Mouse (Mus musculus) hindbrain, embryonic 11.5 days (tissue): ENCODE data around the gene Fosl2. TPM values are rescaled to one million over a fixed set of nuclear protein-coding genes. Genes with fewer than 3 reads are reported as not detected.

Experiments used
- ATAC-seq: fragments of 200-750 bp; cut with Nextera tagmentation; 2 replicates; pipeline ENCODE4 v1.8.0; 2017; ENCODE audit warnings: mild to moderate bottlenecking, moderate TSS enrichment, moderate library complexity; ENCODE audit not compliant: low FRiP score
- DNase-seq: peaks from one replicate; pipeline ENCODE4 v3.0.0-alpha.2; 2015; ENCODE audit warnings: low spot score
- H3K27ac ChIP-seq: fragments of 300-500 bp; sonication (generic); 2 replicates; pipeline ENCODE4 v1.5.1; 2014; ENCODE audit warnings: mild to moderate bottlenecking, low read depth, low read length
- H3K27me3 ChIP-seq: fragments of 300-500 bp; sonication (generic); 2 replicates; pipeline ENCODE4 v1.6.1; 2014; ENCODE audit warnings: mild to moderate bottlenecking, low read length, moderate library complexity, mixed read lengths; ENCODE audit not compliant: control insufficient read depth, insufficient read depth
- H3K36me3 ChIP-seq: fragments of 300-500 bp; sonication (generic); 2 replicates; pipeline ENCODE4 v1.6.1; 2014; ENCODE audit warnings: mild to moderate bottlenecking, low read length, moderate library complexity, mixed read lengths; ENCODE audit not compliant: control insufficient read depth, insufficient read depth
- H3K4me1 ChIP-seq: fragments of 300-500 bp; sonication (generic); replicated peaks from 2 replicates; pipeline ENCODE4 v1.6.1; 2014; ENCODE audit warnings: low read length, mixed read lengths; ENCODE audit not compliant: control insufficient read depth, insufficient read depth
- H3K4me2 ChIP-seq: fragments of 300-500 bp; sonication (generic); replicated peaks from 2 replicates; pipeline ENCODE4 v1.6.1; 2014; ENCODE audit warnings: mild to moderate bottlenecking, low read depth, low read length
- H3K4me3 ChIP-seq: fragments of 300-500 bp; sonication (generic); 2 replicates; pipeline ENCODE4 v1.5.1; 2014; ENCODE audit warnings: low read depth, low read length
- H3K9ac ChIP-seq: fragments of 300-500 bp; sonication (generic); 2 replicates; pipeline ENCODE4 v1.6.1; 2014; ENCODE audit warnings: low read depth, low read length
- H3K9me3 ChIP-seq: fragments of 300-500 bp; sonication (generic); 2 replicates; pipeline ENCODE4 v1.6.1; 2016; ENCODE audit warnings: low read length; ENCODE audit not compliant: control insufficient read depth
- WGBS: fragments of 180-500 bp; shearing (Covaris S2); extraction: QIAGEN DNeasy Blood & Tissue Kit; methylation state at CpG from one replicate; pipeline ENCODE4 v1.1.7; 2014; 5-methylcytosine and 5-hydroxymethylcytosine counted together
- polyA plus RNA-seq: library from polyadenylated mRNA; unstranded; fragments of >200 nt; fragmentation: Nextera tagmentation; extraction: Ambion mirVana; gene quantifications from 2 replicates; pipeline ENCODE4 v1.2.1, GENCODE M21; 2014

The Fosl2 gene
- polyA plus RNA-seq, 1 experiment from 2014 or later: 1.1 TPM

DNA sequence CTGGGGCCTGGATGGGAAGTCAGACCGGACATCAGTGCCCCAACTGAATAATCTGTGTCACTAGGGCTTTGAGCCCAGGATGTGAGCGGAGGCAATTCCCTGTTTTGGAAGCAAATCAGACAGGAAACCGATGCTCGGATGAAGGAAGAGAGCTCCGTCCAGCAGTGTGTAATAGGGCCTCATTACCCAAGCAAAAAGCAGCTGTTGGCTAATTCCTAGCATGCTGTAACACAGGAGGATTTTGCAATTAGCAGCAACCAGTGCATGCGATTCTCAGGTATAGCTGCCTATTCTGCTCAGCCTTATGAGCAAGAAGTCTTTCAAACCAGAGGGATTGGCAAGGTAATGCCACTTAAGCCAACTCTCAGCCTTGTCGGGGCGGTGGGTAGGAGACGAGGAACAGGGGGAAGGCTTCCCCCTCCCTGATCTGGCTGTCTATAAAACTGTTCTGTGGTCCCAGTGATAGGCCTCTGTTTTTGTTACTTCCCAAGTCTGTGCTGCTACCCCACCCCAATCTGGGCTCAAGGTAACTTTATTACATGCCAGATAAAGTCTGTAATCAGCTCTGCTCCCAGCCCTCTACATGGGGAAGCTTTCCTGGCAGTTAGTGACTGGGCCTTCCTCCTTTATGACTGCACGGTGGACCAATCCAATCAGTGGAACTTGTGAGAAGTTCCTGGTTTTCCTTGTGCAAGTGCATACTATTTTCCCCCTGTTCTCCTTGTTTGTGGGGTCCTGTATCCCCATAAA lies 3.0 kb downstream of the Fosl2 start:
- Histone ChIP-seq H3K4me3 (no peak overlapping the region), H3K27me3 (peaks cover 33% of the 10 kb centered on the region), H3K4me2 (no peak overlapping the region), H3K9me3 (no peaks in the 10 kb centered on the region), H3K4me1 (peaks cover 3% of the 10 kb centered on the region; the same call in 1 of the 2 replicates), H3K36me3 (no peaks in the 10 kb centered on the region), H3K27ac (no peak overlapping the region), H3K9ac (no peak overlapping the region)
- DNase-seq: no peak
- no peak for ATAC-seq
- WGBS: 77% methylated on average over 10 of the region's 10 CpGs

- no peak overlapping the region for H3K27ac ChIP-seq
- H3K27me3 ChIP-seq: peaks cover 24% of the 10 kb centered on the region
- H3K4me2 ChIP-seq: no peak overlapping the region
- no peaks in the 10 kb centered on the region for H3K9me3 ChIP-seq
- H3K9ac ChIP-seq: no peak overlapping the region
- WGBS: 48% methylated on average over 9 of the region's 9 CpGs
- DNase-seq: peak; percentile 80
- no peaks in the 10 kb centered on the region for H3K36me3 ChIP-seq
- H3K4me3 ChIP-seq: no peak overlapping the region
- peaks cover 3% of the 10 kb centered on the region; the same call in 1 of the 2 replicates for H3K4me1 ChIP-seq
- ATAC-seq: no peak
These were observed 4.0 kb downstream of the Fosl2 start for GRCm38 (mm10) chr5:32139516-32140037.

- Histone ChIP-seq H3K27me3 (peaks cover 9% of the 10 kb centered on the region), H3K9ac (no peak overlapping the region), H3K4me1 (no peaks in the 10 kb centered on the region), H3K4me2 (no peak overlapping the region), H3K36me3 (no peaks in the 10 kb centered on the region), H3K4me3 (no peak overlapping the region), H3K27ac (no peak overlapping the region), H3K9me3 (no peaks in the 10 kb centered on the region)
- 82% methylated on average over 2 of the region's 2 CpGs for WGBS
- no peak for DNase-seq
- ATAC-seq: no peak
These were observed 6.3 kb downstream of the Fosl2 start for GRCm38 (mm10) chr5:32141899-32142298.

GRCm38 (mm10) chr5:32143433-32143970 lies 7.9 kb downstream of the Fosl2 start:
- ATAC-seq: no peak
- no peak overlapping the region for H3K4me3 ChIP-seq
- H3K4me2 ChIP-seq: no peak overlapping the region
- H3K9ac ChIP-seq: no peak overlapping the region
- no peaks in the 10 kb centered on the region for H3K9me3 ChIP-seq
- no peaks in the 10 kb centered on the region for H3K36me3 ChIP-seq
- H3K4me1 ChIP-seq: no peaks in the 10 kb centered on the region
- no peaks in the 10 kb centered on the region for H3K27me3 ChIP-seq
- 70% methylated on average over 13 of the region's 13 CpGs for WGBS
- H3K27ac ChIP-seq: no peak overlapping the region
- no peak for DNase-seq

DNA sequence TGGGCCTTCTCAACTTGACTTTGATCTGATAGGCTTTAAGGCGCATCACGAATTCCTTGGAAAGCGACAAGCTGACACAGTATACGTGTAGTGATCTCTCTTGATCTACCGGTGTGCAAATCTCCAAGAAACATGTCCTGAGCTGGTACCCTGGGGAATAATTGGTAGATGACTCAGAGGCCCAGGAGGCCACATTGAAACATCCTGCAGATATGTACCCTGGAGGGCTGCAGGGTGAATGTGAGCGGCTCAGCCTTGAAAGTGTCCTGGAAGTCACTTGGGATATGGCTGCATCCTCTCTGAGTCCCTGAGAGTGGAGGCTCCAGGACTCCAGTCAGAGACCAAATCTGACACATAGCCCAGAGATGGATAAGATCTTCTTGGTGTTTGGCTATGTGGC lies 10.7 kb downstream of the Fosl2 start:
- Histone ChIP-seq H3K4me2 (no peak overlapping the region), H3K4me3 (no peak overlapping the region), H3K9ac (no peak overlapping the region), H3K9me3 (no peaks in the 10 kb centered on the region), H3K27ac (no peak overlapping the region), H3K4me1 (no peaks in the 10 kb centered on the region), H3K36me3 (no peaks in the 10 kb centered on the region), H3K27me3 (no peaks in the 10 kb centered on the region)
- no peak for DNase-seq
- 91% methylated on average over 6 of the region's 6 CpGs for WGBS
- ATAC-seq: no peak

GRCm38 (mm10) chr5:32148593-32148992 lies 13.0 kb downstream of the Fosl2 start:
- Histone ChIP-seq H3K4me2 (no peak overlapping the region), H3K9ac (no peak overlapping the region), H3K4me1 (peaks cover 10% of the 10 kb centered on the region), H3K9me3 (no peaks in the 10 kb centered on the region), H3K36me3 (no peaks in the 10 kb centered on the region), H3K27me3 (no peaks in the 10 kb centered on the region), H3K4me3 (no peak overlapping the region), H3K27ac (no peak overlapping the region)
- ATAC-seq (no peak), DNase-seq (no peak)
- 91% methylated on average over 4 of the region's 4 CpGs for WGBS

- no peaks in the 10 kb centered on the region for H3K9me3 ChIP-seq
- DNase-seq: no peak
- H3K27me3 ChIP-seq: no peaks in the 10 kb centered on the region
- H3K27ac ChIP-seq: no peak overlapping the region
- H3K4me3 ChIP-seq: no peak overlapping the region
- H3K4me2 ChIP-seq: no peak overlapping the region
- peaks cover 10% of the 10 kb centered on the region for H3K4me1 ChIP-seq
- no peak for ATAC-seq
- H3K9ac ChIP-seq: no peak overlapping the region
- no peaks in the 10 kb centered on the region for H3K36me3 ChIP-seq
- WGBS: 31% methylated on average over 4 of the region's 4 CpGs
These were observed 15.6 kb downstream of the Fosl2 start for GRCm38 (mm10) chr5:32151244-32151643.

DNA sequence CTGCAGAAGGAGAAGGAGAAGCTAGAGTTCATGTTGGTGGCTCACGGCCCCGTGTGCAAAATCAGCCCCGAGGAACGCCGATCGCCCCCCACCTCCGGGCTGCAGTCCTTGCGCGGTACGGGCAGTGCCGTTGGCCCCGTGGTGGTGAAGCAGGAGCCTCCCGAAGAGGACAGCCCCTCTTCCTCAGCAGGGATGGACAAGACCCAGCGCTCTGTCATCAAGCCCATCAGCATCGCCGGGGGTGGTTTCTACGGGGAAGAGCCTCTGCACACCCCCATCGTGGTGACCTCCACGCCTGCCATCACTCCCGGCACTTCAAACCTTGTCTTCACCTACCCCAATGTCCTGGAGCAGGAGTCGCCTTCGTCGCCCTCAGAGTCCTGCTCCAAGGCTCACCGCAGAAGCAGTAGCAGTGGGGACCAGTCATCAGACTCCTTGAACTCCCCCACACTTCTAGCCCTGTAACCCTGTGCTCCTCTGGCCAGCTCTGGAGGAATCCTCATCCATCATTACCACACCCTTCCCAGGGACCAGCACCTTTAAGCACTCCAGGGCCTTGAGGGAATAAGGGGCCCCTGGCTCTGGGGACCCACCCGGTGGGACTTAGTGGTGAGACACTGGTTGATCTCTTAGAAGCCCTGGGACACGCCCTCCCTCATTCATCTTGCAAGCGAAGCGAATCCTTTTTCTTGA lies 17.3 kb downstream of the Fosl2 start:
- Histone ChIP-seq H3K27me3 (no peaks in the 10 kb centered on the region), H3K27ac (no peak overlapping the region), H3K9me3 (no peaks in the 10 kb centered on the region), H3K36me3 (no peaks in the 10 kb centered on the region), H3K4me2 (peak overlapping the region; percentile 33), H3K4me1 (peaks cover 10% of the 10 kb centered on the region), H3K4me3 (peak overlapping the region; percentile 14; the same call in 1 of the 2 replicates), H3K9ac (no peak overlapping the region)
- 60% methylated on average over 27 of the region's 28 CpGs for WGBS
- ATAC-seq (peak; percentile 30; the same call in 1 of the 2 replicates), DNase-seq (peak; percentile 50)
